Mouse (Mus musculus) lung, adult 18-20 months (tissue): ENCODE results near the gene Vrk1.
A peak's percentile ranks its signal among the peaks of the same experiment; 100 is the strongest.

Experiments
- DNase-seq, 2 experiments: peaks; one replicate each; pipeline ENCODE4 v3.0.0; 2022; ENCODE audit warnings: mixed read lengths in 2 of 2

Gene Vrk1

GRCm38 (mm10) chr12:106055799-106056198 lies 45.8 kb downstream of the Vrk1 start:
- DNase-seq = peak; percentile 74 to 75

- no peak for DNase-seq
Observed at GRCm38 (mm10) chr12:106059873-106060573, 50.0 kb downstream of the Vrk1 start.

GRCm38 (mm10) chr12:106070434-106071155 lies 60.6 kb downstream of the Vrk1 start:
- DNase-seq = no peak

GRCm38 (mm10) chr12:106071575-106072166 lies 61.6 kb downstream of the Vrk1 start:
- DNase-seq = no peak

- DNase-seq = no peak
Observed at GRCm38 (mm10) chr12:106074371-106075155, 64.5 kb downstream of the Vrk1 start.

- DNase-seq = no peak
Observed at GRCm38 (mm10) chr12:106076131-106076530, 66.1 kb downstream of the Vrk1 start.

- no peak for DNase-seq
Observed at GRCm38 (mm10) chr12:106080511-106080910, 70.5 kb downstream of the Vrk1 start.

- no peak for DNase-seq
Observed at GRCm38 (mm10) chr12:106080945-106081747, 71.1 kb downstream of the Vrk1 start.

GRCm38 (mm10) chr12:106081748-106082140 lies 71.7 kb downstream of the Vrk1 start:
- no peak for DNase-seq

GRCm38 (mm10) chr12:106082191-106082957 lies 72.3 kb downstream of the Vrk1 start:
- no peak for DNase-seq

GRCm38 (mm10) chr12:106082958-106083381 lies 72.9 kb downstream of the Vrk1 start:
- no peak for DNase-seq

GRCm38 (mm10) chr12:106084126-106084525 lies 74.1 kb downstream of the Vrk1 start:
- no peak for DNase-seq

- DNase-seq = no peak
Observed at GRCm38 (mm10) chr12:106094827-106095226, 84.8 kb downstream of the Vrk1 start.

- no peak for DNase-seq
Observed at GRCm38 (mm10) chr12:106102003-106102402, 92.0 kb downstream of the Vrk1 start.

- no peak for DNase-seq
Observed at GRCm38 (mm10) chr12:106102726-106103643, 93.0 kb downstream of the Vrk1 start.

- no peak for DNase-seq
Observed at GRCm38 (mm10) chr12:106107272-106107671, 97.2 kb downstream of the Vrk1 start.

- no peak for DNase-seq
Observed at GRCm38 (mm10) chr12:106115070-106115891, 105.3 kb downstream of the Vrk1 start.

GRCm38 (mm10) chr12:106115892-106116206 lies 105.8 kb downstream of the Vrk1 start:
- no peak for DNase-seq

GRCm38 (mm10) chr12:106123276-106123675 lies 113.2 kb downstream of the Vrk1 start:
- DNase-seq = no peak

- no peak for DNase-seq
Observed at GRCm38 (mm10) chr12:106124581-106124980, 114.6 kb downstream of the Vrk1 start.
